Mouse (Mus musculus) lung, embryonic 16.5 days (tissue): Measurements from ENCODE around the gene Sestd1. TPM values are rescaled to one million over a fixed set of nuclear protein-coding genes. Genes with fewer than 3 reads are reported as not detected.

Source experiments
- ATAC-seq: fragments of 200-750 bp; cut with Nextera tagmentation; 2 replicates; pipeline ENCODE4 v1.8.0; 2017; ENCODE audit warnings: low read depth, mild to moderate bottlenecking, moderate library complexity
- H3K27ac ChIP-seq: fragments of 300-500 bp; sonication (generic); 2 replicates; pipeline ENCODE4 v1.5.1; 2014; ENCODE audit warnings: mild to moderate bottlenecking, control low read depth, low read length
- H3K27me3 ChIP-seq: fragments of 300-500 bp; sonication (generic); 2 replicates; pipeline ENCODE4 v1.6.1; 2014; ENCODE audit warnings: low read depth, low read length, mixed read lengths; ENCODE audit not compliant: control insufficient read depth, insufficient read depth
- H3K36me3 ChIP-seq: fragments of 300-500 bp; sonication (generic); 2 replicates; pipeline ENCODE4 v1.6.1; 2014; ENCODE audit warnings: low read length; ENCODE audit not compliant: control insufficient read depth, insufficient read depth
- H3K4me1 ChIP-seq: fragments of 300-500 bp; sonication (generic); replicated peaks from 2 replicates; pipeline ENCODE4 v1.6.1; 2014; ENCODE audit warnings: low read length, mixed read lengths; ENCODE audit not compliant: control insufficient read depth, insufficient read depth
- H3K4me2 ChIP-seq: fragments of 300-500 bp; sonication (generic); 2 replicates; pipeline ENCODE4 v1.6.1; 2014; ENCODE audit warnings: low read depth, low read length, control low read depth
- H3K4me3 ChIP-seq: fragments of 300-500 bp; sonication (generic); 2 replicates; pipeline ENCODE4 v1.5.1; 2014; ENCODE audit warnings: mild to moderate bottlenecking, low read length, control low read depth
- H3K9ac ChIP-seq: fragments of 300-500 bp; sonication (generic); 2 replicates; pipeline ENCODE4 v1.6.1; 2014; ENCODE audit warnings: low read length, control low read depth
- H3K9me3 ChIP-seq: fragments of 300-500 bp; sonication (generic); 2 replicates; pipeline ENCODE4 v1.6.1; 2016; ENCODE audit warnings: low read length; ENCODE audit not compliant: control insufficient read depth
- WGBS: fragments of 180-500 bp; shearing (Covaris S2); extraction: QIAGEN DNeasy Blood & Tissue Kit; methylation state at CpG from one replicate; pipeline ENCODE4 v1.1.7; 2014; 5-methylcytosine and 5-hydroxymethylcytosine counted together
- polyA plus RNA-seq: library from polyadenylated mRNA; unstranded; fragments of >200 nt; fragmentation: Nextera tagmentation; extraction: Ambion mirVana; gene quantifications from 2 replicates; pipeline ENCODE4 v1.2.1, GENCODE M21; 2015

Gene Sestd1
- polyA plus RNA-seq, 1 experiment from 2014 or later = 14.8 TPM

- peaks cover 35% of the 10 kb centered on the region for H3K4me1 ChIP-seq
- ATAC-seq = no peak
- H3K27ac ChIP-seq = no peak overlapping the region
- no peaks in the 10 kb centered on the region for H3K9me3 ChIP-seq
- no peak overlapping the region for H3K4me3 ChIP-seq
- 80% methylated on average over 6 of the region's 6 CpGs for WGBS
- no peak overlapping the region for H3K4me2 ChIP-seq
- H3K9ac ChIP-seq = no peak overlapping the region
- no peaks in the 10 kb centered on the region for H3K27me3 ChIP-seq
- no peaks in the 10 kb centered on the region for H3K36me3 ChIP-seq
Measured at GRCm38 (mm10) chr2:77264550-77264949, 15.8 kb downstream of the Sestd1 start.

DNA sequence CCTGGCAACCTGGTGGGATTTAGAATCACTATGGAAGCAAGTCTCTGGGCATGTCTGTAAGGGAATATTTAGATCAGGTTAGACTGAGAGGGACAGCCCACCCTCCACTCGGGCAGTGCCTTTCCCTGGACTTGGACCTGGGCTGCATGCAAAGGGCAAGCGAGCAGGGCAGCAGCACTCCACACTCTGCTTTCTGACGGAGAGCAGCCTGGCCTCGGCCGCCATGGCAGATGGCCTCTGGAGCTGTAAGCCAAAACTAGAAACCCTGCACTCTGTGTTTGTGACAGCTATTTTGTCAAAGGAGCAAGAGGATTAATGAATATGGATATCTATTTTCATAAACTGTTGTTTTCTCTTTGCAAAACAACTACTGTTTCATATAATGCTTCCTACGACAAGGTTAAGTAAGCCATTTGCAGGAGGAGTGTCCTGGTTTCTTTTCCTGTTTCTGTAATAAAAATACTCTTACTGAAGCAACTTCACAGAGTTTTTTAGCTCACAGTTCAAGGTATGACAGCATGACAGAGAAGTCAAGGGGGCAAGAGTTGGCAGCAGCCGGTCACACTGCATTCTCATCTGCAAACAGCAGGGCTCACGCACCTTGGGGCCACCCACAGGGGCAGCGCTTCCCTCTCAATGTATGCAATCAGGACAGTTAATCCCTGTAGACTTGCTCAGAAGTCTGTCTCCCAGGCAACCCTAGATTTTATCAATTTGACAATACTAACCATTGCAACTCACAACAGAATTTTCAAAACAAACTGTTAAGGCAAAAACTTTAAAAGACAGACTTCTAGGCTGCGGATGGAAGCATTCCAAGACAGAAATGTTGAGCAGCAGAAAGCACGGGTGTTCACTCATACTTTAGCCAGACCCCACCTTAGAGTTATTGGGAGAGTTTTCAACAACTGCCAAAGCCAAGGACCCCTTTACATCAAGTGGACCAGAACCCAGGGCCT is 16.6 kb downstream of the Sestd1 start:
- no peaks in the 10 kb centered on the region for H3K27me3 ChIP-seq
- H3K9me3 ChIP-seq = no peaks in the 10 kb centered on the region
- H3K4me2 ChIP-seq = no peak overlapping the region
- no peak overlapping the region for H3K4me3 ChIP-seq
- no peak overlapping the region for H3K27ac ChIP-seq
- ATAC-seq = no peak
- peak overlapping the region; percentile 24; the same call in 1 of the 2 replicates for H3K9ac ChIP-seq
- peaks cover 29% of the 10 kb centered on the region for H3K4me1 ChIP-seq
- 49% methylated on average over 11 of the region's 11 CpGs for WGBS
- H3K36me3 ChIP-seq = no peaks in the 10 kb centered on the region

DNA sequence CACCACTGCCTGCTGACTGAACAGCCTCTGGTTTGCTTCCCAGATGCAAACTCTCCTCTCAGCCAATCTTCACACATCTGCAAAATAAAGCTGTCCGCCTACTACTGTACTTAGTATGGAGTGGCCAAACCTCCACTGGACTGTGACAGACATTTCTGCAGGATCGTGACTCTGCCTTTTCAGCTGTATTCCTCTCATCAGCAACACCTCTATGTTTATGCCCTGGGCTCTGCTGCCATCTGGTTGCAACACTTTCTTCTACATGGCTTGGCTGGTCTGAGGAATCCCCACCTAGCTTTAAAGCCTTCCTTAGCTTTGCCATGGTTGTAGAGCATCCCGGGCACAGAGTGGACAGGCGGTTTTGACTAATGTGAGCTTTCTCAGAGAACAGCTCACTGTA is 20.3 kb downstream of the Sestd1 start:
- Histone ChIP-seq H3K9ac (no peak overlapping the region), H3K4me1 (peaks cover 15% of the 10 kb centered on the region), H3K4me2 (no peak overlapping the region), H3K36me3 (no peaks in the 10 kb centered on the region), H3K4me3 (no peak overlapping the region), H3K9me3 (no peaks in the 10 kb centered on the region), H3K27me3 (no peaks in the 10 kb centered on the region), H3K27ac (no peak overlapping the region)
- WGBS = 54% methylated on average over 4 of the region's 4 CpGs
- peak; percentile 51; the same call in 1 of the 2 replicates for ATAC-seq

DNA sequence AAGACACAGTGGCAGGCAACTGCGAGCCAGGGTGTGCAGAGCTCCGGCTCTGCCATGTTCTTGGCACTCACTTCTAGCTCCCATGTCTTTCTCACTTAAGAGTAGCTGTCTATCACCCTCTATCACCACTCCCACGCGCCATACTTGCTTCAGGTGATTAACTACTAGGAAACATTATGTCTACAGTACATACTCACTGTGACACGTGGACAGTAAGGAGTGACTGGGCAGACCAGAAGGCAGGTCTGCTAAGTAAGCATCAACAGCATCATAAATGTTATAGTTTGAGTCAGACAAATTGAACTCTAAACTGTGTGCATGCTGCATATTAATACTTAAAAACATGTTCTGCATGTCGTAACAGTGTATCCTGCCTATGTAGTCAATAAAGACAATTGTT is 27.2 kb downstream of the Sestd1 start:
- Histone ChIP-seq H3K4me2 (no peak overlapping the region), H3K27me3 (no peaks in the 10 kb centered on the region), H3K9me3 (no peaks in the 10 kb centered on the region), H3K4me1 (0 out of 2 replicates have a peak, but pooled peaks cover 3% of the 10 kb centered on the region), H3K9ac (no peak overlapping the region), H3K27ac (no peak overlapping the region), H3K4me3 (no peak overlapping the region), H3K36me3 (no peaks in the 10 kb centered on the region)
- WGBS = 72% methylated on average over 6 of the region's 6 CpGs
- ATAC-seq = no peak

DNA sequence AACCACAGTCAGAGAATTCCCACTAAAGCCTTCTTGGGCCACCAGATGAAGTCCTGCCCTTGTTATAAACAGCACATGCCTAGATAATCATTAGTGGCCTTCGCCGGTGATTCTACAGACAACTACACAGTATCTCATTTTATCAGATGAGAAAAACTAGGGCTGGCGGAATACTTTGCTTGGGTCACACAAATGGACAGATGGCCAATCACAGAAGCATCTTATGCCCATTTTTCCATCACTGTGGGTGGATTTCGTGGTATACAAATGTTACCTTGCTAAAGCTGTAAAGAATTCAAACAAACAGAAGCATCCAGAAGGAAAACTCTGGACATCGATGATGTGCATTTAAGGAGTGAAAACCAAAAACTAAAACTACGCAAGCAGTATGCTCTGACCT is 28.7 kb downstream of the Sestd1 start:
- no peak for ATAC-seq

DNA sequence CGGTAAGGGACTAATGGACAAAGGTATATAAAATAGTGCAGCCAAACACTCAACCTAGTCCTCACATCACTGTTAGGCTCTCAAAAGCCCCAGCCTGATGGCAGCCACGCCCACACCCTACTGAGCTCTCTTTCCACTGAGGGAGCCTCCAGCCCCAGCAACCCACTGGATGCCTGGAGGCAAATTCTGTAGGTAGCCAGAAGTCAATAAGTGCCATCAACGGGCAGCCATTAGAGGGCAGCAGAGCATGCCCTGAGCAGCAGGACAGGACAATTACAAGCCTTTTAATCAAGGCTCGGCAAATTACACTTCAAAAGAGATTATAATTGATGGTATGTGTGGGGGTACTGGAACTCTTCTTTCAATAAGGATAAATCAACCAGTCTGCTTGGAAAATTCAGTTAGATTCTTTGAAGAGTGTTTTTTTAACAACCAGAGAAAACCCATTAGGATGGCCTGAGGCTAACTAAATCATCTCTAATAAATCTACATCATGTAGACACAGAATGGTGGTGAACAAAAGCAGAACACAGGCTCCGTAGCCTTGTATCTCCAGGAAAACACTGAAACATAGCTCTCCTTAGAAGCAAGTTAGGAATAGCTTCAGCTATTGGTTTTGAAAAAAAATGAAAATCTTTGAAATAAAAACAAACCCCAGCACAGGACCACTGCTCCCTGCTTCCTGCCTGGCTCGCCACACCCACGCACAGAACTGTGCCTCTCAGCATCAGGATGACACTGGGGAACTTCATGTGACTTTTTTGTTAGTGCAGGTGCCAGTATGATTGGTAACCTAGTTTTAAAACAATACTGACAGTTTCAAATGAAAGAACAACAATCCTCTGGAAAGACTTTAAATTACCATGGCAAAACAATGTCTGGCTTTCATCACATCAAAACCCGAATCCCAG is 30.4 kb downstream of the Sestd1 start:
- no peaks in the 10 kb centered on the region for H3K27me3 ChIP-seq
- H3K4me1 ChIP-seq = 0 out of 2 replicates have a peak, but pooled peaks cover 5% of the 10 kb centered on the region
- H3K9ac ChIP-seq = no peak overlapping the region
- H3K27ac ChIP-seq = no peak overlapping the region
- WGBS = 45% methylated on average over 8 of the region's 8 CpGs
- no peaks in the 10 kb centered on the region for H3K36me3 ChIP-seq
- 0 out of 2 replicates have a peak, but pooled peaks have one; percentile 23 for ATAC-seq
- H3K9me3 ChIP-seq = no peaks in the 10 kb centered on the region
- H3K4me3 ChIP-seq = no peak overlapping the region
- H3K4me2 ChIP-seq = no peak overlapping the region

More for the DNA sequence above, 28.7 kb downstream of the Sestd1 start:
- no peak overlapping the region for H3K27ac ChIP-seq
- 90% methylated on average over 6 of the region's 6 CpGs for WGBS
- no peaks in the 10 kb centered on the region for H3K36me3 ChIP-seq
- H3K4me3 ChIP-seq = no peak overlapping the region
- H3K9me3 ChIP-seq = no peaks in the 10 kb centered on the region
- H3K9ac ChIP-seq = no peak overlapping the region
- H3K4me1 ChIP-seq = 0 out of 2 replicates have a peak, but pooled peaks cover 3% of the 10 kb centered on the region
- H3K4me2 ChIP-seq = no peak overlapping the region
- H3K27me3 ChIP-seq = no peaks in the 10 kb centered on the region

DNA sequence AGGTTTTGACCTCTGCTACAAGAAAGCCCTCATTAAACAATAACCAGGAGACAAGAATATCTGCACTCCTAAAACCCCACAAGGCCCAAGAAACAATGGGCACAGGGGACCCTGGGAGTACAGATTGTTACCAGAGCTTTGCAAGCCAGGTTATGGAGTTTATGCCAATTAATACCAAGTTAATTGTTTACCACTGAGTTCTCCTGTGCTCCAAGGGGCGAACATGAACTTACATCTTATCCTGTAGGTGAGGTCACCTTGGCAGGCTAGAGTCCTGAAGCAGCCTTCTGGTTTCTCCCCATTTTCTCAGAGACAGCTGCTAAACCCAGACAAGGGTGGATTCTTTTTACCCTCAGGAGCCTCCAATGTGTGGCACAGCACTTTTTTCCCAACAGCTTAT is 32.0 kb downstream of the Sestd1 start:
- 86% methylated on average over 1 of the region's 1 CpGs for WGBS
- no peak for ATAC-seq
- Histone ChIP-seq H3K9ac (no peak overlapping the region), H3K9me3 (no peaks in the 10 kb centered on the region), H3K4me3 (no peak overlapping the region), H3K27me3 (no peaks in the 10 kb centered on the region), H3K4me2 (no peak overlapping the region), H3K36me3 (no peaks in the 10 kb centered on the region), H3K4me1 (0 out of 2 replicates have a peak, but pooled peaks cover 5% of the 10 kb centered on the region), H3K27ac (no peak overlapping the region)

DNA sequence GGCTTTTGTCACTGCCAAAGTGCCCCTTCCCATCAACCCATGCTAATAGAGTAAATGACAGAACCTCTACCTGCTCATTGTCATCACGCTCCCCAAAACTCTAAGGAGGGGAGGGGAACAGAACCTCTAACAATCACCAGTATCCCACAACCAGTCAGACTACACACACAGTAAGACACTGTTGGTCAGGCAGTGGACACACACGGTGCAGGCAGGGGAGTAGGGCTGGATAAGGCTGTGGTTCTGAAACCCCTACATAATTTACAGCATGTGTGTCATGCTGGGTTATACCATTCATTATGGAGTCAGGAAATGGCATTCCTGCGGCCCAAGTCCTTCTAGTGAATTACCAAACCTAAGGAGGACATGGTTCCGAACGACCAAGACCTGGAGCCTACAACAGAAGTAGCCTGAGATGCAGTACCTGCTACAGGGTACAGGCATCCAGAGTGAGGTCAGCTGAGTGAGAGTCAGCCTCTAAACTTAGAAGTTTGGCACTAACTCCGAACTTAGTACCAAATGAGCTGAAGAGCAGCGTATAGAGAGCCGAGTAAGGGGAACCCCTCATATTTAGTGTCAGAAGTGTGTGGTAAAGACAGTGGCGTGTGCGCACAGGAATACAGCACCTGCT is 33.1 kb downstream of the Sestd1 start:
- no peak overlapping the region for H3K4me3 ChIP-seq
- ATAC-seq = no peak
- no peaks in the 10 kb centered on the region for H3K27me3 ChIP-seq
- H3K4me1 ChIP-seq = 0 out of 2 replicates have a peak, but pooled peaks cover 5% of the 10 kb centered on the region
- no peaks in the 10 kb centered on the region for H3K36me3 ChIP-seq
- no peaks in the 10 kb centered on the region for H3K9me3 ChIP-seq
- H3K9ac ChIP-seq = no peak overlapping the region
- H3K27ac ChIP-seq = no peak overlapping the region
- 82% methylated on average over 10 of the region's 10 CpGs for WGBS
- no peak overlapping the region for H3K4me2 ChIP-seq
